Mouse (Mus musculus) kidney, postnatal 0 days (tissue): ENCODE data around the gene Zcchc17. TPM values are rescaled to one million over a fixed set of nuclear protein-coding genes. Genes with fewer than 3 reads are reported as not detected.
A peak's percentile ranks its signal among the peaks of the same experiment; 100 is the strongest.

Source experiments
- ATAC-seq: fragments of 200-750 bp; cut with Nextera tagmentation; replicated peaks from 2 replicates; pipeline ENCODE4 v1.8.0; 2017; ENCODE audit warnings: low read depth, moderate number of reproducible peaks, moderate TSS enrichment, moderate library complexity; ENCODE audit not compliant: low FRiP score
- DNase-seq: peaks from one replicate; pipeline ENCODE4 v3.0.0-alpha.2; 2016; ENCODE audit warnings: low spot score
- H3K27ac ChIP-seq: fragments of 300-500 bp; sonication (generic); 2 replicates; pipeline ENCODE4 v1.5.1; 2014; ENCODE audit warnings: mild to moderate bottlenecking
- H3K27me3 ChIP-seq: fragments of 300-500 bp; sonication (generic); 2 replicates; pipeline ENCODE4 v1.6.1; 2014; ENCODE audit warnings: low read length, mixed read lengths; ENCODE audit not compliant: insufficient read depth
- H3K36me3 ChIP-seq: fragments of 300-500 bp; sonication (generic); 2 replicates; pipeline ENCODE4 v1.6.1; 2014; ENCODE audit warnings: low read length, mixed read lengths; ENCODE audit not compliant: insufficient read depth
- H3K4me1 ChIP-seq: fragments of 300-500 bp; sonication (generic); replicated peaks from 2 replicates; pipeline ENCODE4 v1.6.1; 2014; ENCODE audit warnings: antibody characterized with exemption, low read length, mixed read lengths; ENCODE audit not compliant: insufficient read depth
- H3K4me2 ChIP-seq: fragments of 300-500 bp; sonication (generic); 2 replicates; pipeline ENCODE4 v1.6.1; 2014; ENCODE audit warnings: mild to moderate bottlenecking, low read length, moderate library complexity, mixed read lengths
- H3K4me3 ChIP-seq: fragments of 300-500 bp; sonication (generic); replicated peaks from 2 replicates; pipeline ENCODE4 v1.5.1; 2014; ENCODE audit warnings: low read depth, low read length
- H3K9ac ChIP-seq: fragments of 300-500 bp; sonication (generic); 2 replicates; pipeline ENCODE4 v1.6.1; 2014; ENCODE audit warnings: low read depth, low read length
- H3K9me3 ChIP-seq: fragments of 300-500 bp; sonication (generic); replicated peaks from 2 replicates; pipeline ENCODE4 v1.6.1; 2016; ENCODE audit warnings: low read length, inconsistent platforms, mixed read lengths
- CTCF ChIP-seq: IDR thresholded peaks from 2 replicates; pipeline ENCODE4 v1.5.1; 2016; ENCODE audit warnings: antibody characterized with exemption, low read depth, mild to moderate bottlenecking, moderate library complexity
- WGBS: fragments of 180-500 bp; shearing (Covaris S2); extraction: QIAGEN DNeasy Blood & Tissue Kit; methylation state at CpG from one replicate; pipeline ENCODE4 v1.1.7; 2014; 5-methylcytosine and 5-hydroxymethylcytosine counted together
- polyA plus RNA-seq: library from polyadenylated mRNA; unstranded; fragments of >200 nt; fragmentation: Nextera tagmentation; extraction: Ambion mirVana; gene quantifications from 2 replicates; pipeline ENCODE4 v1.2.1, GENCODE M21; 2015

The Zcchc17 gene
- polyA plus RNA-seq, 1 experiment from 2014 or later: 68.0 TPM

GRCm38 (mm10) chr4:130313552-130313951, 46.2 kb downstream of the Zcchc17 start:
- H3K4me1 ChIP-seq: peaks cover 5% of the 10 kb centered on the region
- no peak for TF ChIP-seq CTCF
- peaks cover 10% of the 10 kb centered on the region; the same call in 1 of the 2 replicates for H3K36me3 ChIP-seq
- no peak overlapping the region for H3K4me3 ChIP-seq
- H3K4me2 ChIP-seq: no peak overlapping the region
- peaks cover 3% of the 10 kb centered on the region; the same call in 1 of the 2 replicates for H3K27me3 ChIP-seq
- DNase-seq: no peak
- H3K9ac ChIP-seq: no peak overlapping the region
- WGBS: 84% methylated on average over 4 of the region's 4 CpGs
- ATAC-seq: no peak
- no peak overlapping the region for H3K27ac ChIP-seq
- no peaks in the 10 kb centered on the region for H3K9me3 ChIP-seq

DNA sequence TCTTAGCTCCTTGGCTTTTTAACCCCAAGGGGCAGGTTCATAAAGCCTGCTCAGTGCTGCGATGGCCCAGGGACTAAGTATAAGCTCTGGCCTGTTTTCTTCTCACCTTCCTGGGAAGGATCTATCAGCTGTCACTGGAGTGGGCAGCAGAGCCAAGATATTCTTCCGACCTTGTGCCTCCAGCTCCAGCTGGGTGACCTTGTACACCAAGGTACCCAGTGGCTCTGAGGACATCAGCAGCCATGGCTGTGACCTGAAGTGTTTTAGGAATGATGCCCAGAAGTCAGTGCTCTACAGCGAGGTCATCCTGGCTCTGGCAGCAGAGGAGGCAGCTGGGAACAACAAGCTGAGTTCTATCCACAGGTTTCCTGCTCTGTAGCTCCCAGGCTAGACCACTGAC, 47.2 kb downstream of the Zcchc17 start:
- Histone ChIP-seq H3K36me3 (peaks cover 10% of the 10 kb centered on the region; the same call in 1 of the 2 replicates), H3K4me2 (no peak overlapping the region), H3K4me1 (peaks cover 7% of the 10 kb centered on the region), H3K9me3 (no peaks in the 10 kb centered on the region), H3K27me3 (peaks cover 3% of the 10 kb centered on the region; the same call in 1 of the 2 replicates), H3K4me3 (no peak overlapping the region), H3K9ac (no peak overlapping the region), H3K27ac (no peak overlapping the region)
- ATAC-seq: no peak
- TF ChIP-seq CTCF: no peak
- no peak for DNase-seq
- 85% methylated on average over 3 of the region's 3 CpGs for WGBS

DNA sequence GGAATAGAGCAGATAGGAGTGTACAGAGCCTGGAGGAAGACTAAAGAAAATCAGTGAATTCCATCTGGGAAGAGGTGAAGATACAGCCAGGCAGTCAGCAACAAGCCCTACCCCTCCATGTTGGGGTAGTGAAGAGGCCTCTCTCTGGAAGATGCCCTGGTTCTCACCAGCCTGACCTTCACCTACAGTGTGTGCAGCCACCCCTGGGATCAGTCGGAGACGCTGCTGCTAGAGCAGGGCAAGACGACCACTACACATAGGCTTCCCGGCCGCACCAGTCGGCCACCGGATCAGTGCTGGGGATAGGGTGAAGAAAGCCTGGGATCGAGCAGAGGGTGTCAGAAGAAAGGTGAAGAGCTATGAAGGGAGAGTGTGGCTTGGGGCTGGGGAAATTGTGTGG, 50.5 kb downstream of the Zcchc17 start:
- H3K9ac ChIP-seq: peak overlapping the region; percentile 49; the same call in 1 of the 2 replicates
- no peak for ATAC-seq

DNA sequence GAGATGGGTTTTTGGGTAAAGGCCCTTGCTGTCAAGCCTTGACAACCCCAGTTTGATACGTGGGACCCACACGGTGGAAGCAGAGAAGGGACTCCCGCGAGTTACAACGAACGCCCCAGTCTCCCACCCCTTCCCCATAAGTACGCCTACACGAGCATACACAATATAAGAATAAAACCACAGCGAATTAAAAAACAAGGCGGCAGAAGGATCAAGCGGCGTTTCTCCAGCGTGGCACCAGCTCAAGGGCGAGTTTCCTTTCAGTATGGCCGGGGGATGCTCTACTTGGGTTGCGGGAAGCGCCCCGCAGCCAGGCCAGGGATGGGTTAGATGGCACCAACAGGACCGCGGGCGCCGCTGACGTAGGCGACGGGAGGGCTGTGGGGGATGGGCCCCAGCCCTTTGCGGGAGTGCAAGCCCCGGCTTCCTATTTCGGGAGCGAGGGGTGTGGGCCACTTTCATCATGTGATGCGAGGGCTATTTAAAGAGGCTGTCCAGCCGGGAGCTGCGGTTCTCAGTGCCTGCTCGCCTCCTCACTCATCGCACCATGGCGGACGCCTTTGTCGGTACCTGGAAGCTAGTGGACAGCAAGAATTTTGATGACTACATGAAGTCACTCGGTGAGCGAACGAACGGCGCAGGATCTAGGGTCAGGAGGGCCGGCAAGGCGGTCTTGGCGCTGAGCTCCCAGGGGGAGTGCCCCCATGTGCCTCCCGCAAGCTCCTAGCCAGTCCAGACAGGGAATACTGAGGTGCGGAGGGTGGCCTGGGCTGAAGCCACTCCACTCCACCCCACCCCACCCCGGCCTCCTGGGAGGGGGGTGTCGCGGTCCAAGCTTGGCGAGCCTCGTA, 51.3 kb downstream of the Zcchc17 start, which contains the start of the genes Fabp3 and Gm10570:
TSS of gene Fabp3 (plus strand) at position 365 of the 851 bp plus-strand sequence.
TSS of gene Gm10570 (minus strand) at position 444 of the 851 bp plus-strand sequence.
- DNase-seq: peak; percentile 26
- WGBS: under 1% methylated on average over 52 of the region's 52 CpGs
- Histone ChIP-seq H3K36me3 (0 out of 2 replicates have a peak, but pooled peaks cover 5% of the 10 kb centered on the region), H3K27ac (peak within 1 kb of the TSS; percentile 83), H3K4me1 (peaks cover 7% of the 10 kb centered on the region), H3K27me3 (peaks cover 3% of the 10 kb centered on the region; the same call in 1 of the 2 replicates), H3K4me2 (peak within 1 kb of the TSS; percentile 95), H3K9ac (peak within 1 kb of the TSS; percentile 49; the same call in 1 of the 2 replicates), H3K9me3 (no peaks in the 10 kb centered on the region), H3K4me3 (peak within 1 kb of the TSS; percentile 47)
- peak; percentile 34 for ATAC-seq
- no peak for TF ChIP-seq CTCF

More for the DNA sequence above, 50.5 kb downstream of the Zcchc17 start:
- TF ChIP-seq CTCF: no peak
- DNase-seq: no peak
- WGBS: 53% methylated on average over 8 of the region's 8 CpGs
- no peaks in the 10 kb centered on the region for H3K9me3 ChIP-seq
- 0 out of 2 replicates have a peak, but pooled peaks cover 7% of the 10 kb centered on the region for H3K36me3 ChIP-seq
- peaks cover 7% of the 10 kb centered on the region for H3K4me1 ChIP-seq
- H3K27ac ChIP-seq: peak overlapping the region; percentile 83; the same call in 1 of the 2 replicates
- peak overlapping the region; percentile 47 for H3K4me3 ChIP-seq
- H3K27me3 ChIP-seq: peaks cover 3% of the 10 kb centered on the region; the same call in 1 of the 2 replicates
- peak overlapping the region; percentile 95 for H3K4me2 ChIP-seq

- peak overlapping the region; percentile 95 for H3K4me2 ChIP-seq
- ATAC-seq: peak; percentile 87
- no peaks in the 10 kb centered on the region for H3K9me3 ChIP-seq
- TF ChIP-seq CTCF: no peak; the same call in 1 of the 2 replicates
- H3K4me3 ChIP-seq: peak overlapping the region; percentile 47
- WGBS: under 1% methylated on average over 23 of the region's 23 CpGs
- H3K36me3 ChIP-seq: no peaks in the 10 kb centered on the region
- H3K27ac ChIP-seq: peak overlapping the region; percentile 83
- peak overlapping the region; percentile 49; the same call in 1 of the 2 replicates for H3K9ac ChIP-seq
- H3K27me3 ChIP-seq: peaks cover 3% of the 10 kb centered on the region; the same call in 1 of the 2 replicates
- H3K4me1 ChIP-seq: peaks cover 7% of the 10 kb centered on the region
- DNase-seq: peak; percentile 79
These were observed 51.9 kb downstream of the Zcchc17 start for GRCm38 (mm10) chr4:130307851-130308230.
